Mouse (Mus musculus): ENCODE measurements around the gene Smim8.
"Not testable (repeated sequence)": the region's sequence is repeated elsewhere in the genome, so short reads cannot be mapped to it uniquely, and the experiment has no call there.

The Smim8 gene

DNA sequence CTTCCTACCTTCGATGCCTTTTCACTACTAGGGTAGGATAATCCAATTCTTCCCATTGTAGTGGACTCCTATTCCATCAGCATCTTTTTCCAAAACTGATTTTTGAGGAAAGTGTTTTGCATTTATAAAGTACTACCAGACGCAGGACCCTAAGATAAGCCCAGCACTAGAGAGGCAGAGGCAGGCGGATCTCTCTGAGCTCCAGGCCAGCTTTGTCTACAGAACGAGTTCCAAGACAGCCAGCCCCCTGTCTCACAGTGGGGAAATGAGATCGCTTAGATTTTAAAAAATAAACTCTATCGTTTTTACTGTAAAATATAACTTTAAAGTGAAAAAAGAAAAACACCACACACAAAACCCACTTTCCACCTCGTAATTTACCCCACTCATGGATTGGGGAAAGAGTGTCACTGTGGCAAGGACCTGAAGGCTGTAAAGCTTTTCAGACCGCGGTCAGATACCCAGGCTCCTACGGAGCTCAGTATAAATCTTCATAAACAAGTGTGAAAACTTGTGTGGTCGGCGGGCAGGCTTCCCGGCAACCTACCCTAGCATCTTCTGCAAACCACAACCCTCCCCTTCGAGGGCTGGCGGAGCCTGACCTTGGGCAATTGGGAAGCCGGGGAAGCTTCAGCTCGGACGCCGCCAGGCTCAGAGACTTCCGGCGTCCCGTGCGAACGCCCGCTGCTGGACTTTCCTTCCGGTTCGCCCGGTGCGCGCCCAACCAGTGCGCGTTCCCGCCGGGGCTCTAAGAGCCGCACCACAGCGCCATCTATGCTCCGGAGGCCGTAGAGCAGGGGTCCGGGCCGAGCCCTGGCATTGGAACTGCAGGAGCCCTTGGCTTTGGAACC lies at the start of gene Smim8:
TSS of gene Smim8 (minus strand) at position 747 of the 851 bp plus-strand sequence.
- peak; percentile 82 for DNase-seq (ENCODE audit: low spot score)

DNA sequence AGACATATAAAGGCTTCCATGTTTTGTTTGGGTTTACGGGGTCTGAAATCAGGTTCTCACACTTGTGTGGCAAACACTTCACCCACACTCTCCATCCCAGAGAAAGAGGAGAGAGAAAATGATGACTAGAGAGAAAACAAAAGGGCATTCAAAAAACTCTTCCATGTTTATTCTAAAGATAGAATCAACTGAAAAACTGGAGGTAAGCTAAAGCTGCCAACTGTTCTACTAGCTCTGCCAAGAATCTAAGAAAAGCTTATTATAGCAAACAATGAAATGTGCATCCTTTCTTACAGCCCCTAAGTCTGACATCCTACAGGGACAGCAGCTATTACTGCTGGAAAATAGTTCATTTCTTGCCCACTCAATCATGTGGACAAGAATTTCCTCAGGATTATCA lies 45.7 kb upstream of the Smim8 start:
- DNase-seq (ENCODE audit: low spot score) = no peak

DNA sequence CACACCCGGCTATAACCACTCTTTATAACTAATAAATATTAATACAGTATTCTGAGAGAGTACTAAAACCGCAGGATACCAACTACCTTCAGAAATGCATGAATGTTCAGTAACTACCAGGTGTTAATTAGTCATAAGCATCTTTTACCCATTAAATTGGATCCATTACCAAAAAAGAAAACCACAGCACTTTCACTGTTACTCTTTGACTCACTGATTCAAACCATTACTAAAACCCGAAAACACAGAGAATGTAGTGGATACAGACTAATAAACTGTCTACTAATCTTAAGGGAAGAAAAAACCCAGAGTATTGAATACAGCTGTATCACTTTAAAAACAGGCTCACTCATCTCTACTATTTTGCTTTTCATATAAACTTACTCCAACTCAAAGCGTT lies 41.7 kb upstream of the Smim8 start:
- no peak for DNase-seq (ENCODE audit: low spot score)

DNA sequence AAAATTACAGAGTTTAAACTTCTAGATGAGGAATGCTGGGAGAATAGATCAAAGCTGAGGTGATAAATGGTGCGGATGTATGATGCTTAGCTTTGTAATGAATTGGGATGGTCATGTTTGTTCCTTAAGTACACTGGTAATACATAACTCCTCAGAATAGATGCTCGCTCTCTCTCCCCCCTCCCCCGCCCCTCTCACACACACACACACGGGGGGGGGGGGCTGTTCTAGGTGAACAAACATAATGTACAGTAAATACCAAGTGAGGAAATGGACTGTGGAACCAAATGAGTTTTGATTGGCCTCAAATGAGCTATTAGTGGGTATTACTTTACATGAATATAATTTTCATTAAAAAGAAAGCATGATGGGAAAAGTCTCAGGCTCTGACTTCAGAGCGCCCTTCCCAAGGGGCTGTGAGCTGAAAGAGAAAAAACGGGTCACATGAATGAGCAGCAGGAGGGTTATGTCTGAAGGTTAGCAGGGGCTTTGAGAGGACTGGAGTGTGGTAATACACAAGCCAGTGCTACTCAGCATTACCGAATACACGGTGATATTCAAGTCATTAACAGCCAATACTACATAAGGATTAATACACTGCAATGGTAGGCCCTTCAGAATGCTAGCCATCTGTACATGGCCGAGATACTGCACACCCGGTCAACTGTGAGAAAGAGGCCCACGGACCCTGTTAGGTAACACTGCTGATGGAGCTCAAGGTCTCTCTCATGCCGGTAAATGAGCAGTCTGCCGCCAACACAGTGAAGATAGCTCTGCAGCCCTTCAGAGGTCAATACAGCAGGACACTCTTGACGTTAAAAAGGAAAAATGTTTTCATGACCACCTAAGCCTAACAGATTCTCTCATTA lies 23.2 kb upstream of the Smim8 start:
- DNase-seq (ENCODE audit: low spot score) = no peak

DNA sequence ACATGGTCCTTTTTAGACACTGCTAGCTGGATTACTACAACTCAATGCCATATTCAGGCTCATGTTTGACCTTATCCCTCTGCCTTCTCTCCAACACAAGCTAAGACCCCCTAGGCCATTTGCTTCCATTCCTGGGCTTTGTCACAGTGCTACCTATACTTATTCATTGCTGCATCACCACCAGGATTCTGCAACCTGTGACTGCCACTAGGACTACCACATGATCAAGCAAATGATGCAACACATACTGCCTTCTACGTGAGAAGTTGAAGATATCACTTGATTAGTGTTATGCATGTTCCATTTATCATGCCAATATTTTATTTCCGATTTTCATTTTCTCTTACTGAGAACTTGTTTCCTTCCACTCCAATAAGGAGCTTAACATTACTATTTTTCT lies 19.8 kb upstream of the Smim8 start:
- no peak for DNase-seq (ENCODE audit: low spot score)

DNA sequence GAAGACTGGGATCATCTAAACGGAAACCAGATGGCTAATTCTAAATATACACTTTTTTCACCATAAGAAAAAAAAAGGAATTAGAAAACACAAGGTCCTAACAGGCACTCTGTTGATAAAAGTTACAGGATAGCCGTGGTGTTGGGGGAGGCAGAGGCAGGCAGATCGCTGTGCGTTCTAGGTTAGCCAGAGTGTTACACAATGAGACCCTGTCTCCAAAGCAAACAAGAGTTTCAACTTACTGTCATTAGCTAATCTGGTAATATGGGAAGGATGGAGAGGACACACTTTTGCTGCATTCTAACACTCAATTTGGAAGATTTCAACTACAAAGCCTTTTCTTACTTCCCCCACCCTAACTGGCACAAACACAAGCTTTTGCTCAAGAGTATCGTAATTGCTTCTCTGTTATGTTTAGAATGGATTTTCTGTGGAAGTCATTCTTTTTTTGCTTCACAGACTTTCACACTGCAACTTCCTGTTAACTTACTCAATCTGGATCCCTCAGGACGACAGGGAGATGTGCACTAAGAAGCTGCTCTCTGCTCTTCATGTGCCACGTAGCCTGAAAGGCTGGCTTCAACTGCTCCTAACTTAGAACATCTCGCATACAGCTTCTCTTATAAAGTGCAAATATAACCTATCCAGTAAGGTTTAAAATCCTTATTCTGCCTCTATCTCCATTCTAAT lies 19.2 kb upstream of the Smim8 start:
- no peak for DNase-seq (ENCODE audit: low spot score)

DNA sequence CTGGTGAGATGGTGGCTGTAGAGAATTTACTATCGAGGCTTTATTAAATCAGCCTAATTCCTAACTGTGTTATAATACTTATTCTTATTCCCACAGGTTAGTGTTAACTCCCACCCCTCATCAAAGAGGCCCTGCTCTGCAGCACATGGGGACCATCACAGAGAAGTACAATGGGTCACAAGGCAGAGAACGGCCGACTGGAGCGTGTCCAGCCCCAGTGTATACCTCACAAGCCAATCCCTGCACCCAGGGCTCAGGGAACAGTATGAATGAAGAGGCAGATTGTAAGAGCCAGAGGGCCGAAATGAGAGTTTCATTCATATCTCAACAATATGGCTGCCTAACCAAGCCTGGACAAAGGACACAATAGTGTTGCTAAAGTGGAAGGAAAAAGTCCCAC lies 18.1 kb upstream of the Smim8 start:
- no peak for DNase-seq (ENCODE audit: low spot score)

DNA sequence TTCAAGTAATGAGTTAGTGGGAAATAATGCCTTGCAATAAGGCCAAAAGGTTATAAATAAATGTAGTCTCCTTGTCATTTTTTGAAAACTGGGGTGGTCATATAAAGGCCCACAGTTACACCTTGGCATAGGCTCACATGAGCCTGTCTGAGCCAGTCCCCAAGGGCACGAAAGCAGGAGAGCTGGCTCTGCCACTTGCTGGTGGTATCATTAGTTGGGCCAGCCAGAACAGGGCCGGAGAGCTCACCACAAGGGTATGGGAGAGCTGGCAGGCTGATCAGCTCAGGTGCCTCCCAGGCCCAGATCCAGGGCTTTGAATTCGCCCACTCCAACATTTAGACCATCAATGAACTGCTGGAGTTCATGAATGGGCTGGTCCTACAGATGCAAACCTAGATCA lies 8.3 kb upstream of the Smim8 start:
- DNase-seq (ENCODE audit: low spot score) = no peak

DNA sequence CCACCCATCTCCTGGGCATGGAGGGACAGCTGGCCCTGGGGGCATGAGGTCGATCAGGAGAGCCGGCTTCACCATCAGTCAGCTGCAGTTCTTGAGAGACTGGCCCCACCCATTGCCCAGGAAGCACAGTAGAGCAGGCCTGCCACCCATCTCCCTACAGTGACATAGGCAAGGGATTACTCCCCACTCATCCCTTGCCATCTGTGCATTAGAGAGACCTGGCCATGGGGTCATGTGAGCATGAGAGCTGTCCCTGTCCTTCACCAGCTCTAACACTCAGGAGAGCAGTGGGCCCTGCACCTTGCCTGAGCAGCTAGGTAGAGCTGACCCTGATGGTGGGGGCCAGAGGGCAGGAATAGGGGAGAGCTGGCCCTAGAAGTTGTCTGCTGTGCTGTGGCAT lies 7.4 kb upstream of the Smim8 start:
- no peak for DNase-seq (ENCODE audit: low spot score)

DNA sequence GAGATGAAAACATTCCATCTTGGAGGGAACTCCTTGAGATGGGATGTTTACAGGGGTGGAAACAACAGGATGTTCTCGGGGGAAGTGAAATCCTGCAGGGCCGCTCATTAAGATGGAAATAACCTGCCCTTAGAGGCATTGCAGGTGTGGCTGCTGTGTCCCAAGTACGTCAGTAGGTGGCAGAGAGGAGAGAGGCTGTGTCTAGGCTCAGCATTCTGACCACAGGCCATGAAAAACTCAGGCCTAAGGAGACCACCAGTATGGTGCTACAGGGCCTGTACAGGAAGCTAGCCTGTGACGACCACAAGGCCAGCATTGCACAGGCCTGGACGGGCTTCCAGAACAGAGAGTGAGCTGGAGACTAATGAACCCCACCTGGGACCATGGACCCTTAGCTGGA lies 6.6 kb upstream of the Smim8 start:
- no peak for DNase-seq (ENCODE audit: low spot score)

DNA sequence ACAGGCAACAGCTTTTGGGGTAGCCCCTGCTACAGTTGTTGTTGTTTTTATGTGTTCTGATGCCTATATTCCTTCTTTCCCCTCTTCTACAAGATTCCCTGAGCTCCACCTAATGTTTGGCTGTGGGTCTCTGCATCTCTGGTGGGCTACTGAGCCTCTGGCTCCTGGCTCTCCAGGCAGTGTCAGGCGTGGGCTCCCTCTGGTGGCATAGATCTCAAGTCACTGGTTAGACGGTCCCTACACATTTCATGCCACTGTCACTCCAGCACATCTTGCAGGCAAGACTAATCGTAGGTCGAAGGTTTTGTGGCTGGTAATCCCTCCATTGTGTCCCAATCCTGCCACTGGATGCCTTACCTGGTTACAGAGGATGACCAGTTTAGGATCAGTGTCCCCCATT lies 4.5 kb upstream of the Smim8 start:
- DNase-seq (ENCODE audit: low spot score) = no peak

DNA sequence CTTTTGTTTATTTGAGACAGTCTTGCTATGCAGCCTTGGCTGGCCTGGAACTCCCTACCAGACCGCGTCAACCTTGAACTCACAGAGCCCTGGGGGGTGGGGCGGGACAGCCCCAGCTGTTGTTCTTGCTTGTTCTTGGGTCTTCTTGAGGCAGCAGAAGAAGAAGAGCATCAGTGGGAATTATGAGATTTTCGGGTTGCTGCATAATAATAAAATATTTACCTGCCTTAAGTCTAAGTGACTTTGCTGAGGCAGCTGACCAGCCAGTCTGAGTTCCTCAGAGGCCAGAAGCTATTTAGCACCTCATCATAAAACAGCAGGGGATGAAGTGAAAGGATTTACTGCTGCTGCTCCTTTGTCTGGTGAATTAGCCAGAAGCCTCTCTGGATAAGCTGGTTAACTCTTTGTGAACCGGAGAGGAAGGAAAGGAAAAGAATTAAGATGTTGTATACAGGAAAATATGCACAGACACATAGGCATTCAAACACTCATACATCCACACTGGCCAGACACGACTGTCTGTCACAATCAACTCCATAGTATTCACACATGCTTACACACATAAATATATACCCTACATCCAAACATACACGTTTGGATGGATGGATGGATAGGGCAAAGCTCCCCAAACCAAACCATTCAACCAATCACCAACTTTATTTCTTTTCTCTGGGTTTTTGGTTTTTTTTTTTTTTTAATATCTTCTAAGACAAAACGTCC lies 6.4 kb downstream of the Smim8 start:
- no peak for DNase-seq (ENCODE audit: low spot score)

DNA sequence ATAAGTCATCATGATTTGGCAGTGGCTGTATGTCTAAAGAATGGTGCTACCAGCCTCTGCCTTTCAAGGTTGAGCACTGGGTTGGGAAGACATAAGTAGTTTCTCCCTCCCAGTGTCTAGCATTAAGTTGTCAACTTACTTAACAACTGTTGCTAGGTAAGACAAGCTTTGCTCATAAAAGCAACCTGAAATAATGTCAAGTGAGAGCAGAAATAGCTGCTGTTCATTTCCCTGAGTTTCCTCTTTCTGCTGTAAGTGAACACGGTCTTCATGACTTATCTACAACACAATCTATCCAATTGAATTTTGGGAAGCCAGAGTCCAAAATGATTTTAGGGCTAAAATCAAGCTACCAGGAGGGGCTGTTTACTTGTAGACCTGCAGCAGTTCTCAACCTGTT lies 22.1 kb downstream of the Smim8 start, which contains the start of gene Gm136:
TSS of gene Gm136 (minus strand) at position 101 of the 400 bp plus-strand sequence.
- no peak for DNase-seq (ENCODE audit: low spot score)

DNA sequence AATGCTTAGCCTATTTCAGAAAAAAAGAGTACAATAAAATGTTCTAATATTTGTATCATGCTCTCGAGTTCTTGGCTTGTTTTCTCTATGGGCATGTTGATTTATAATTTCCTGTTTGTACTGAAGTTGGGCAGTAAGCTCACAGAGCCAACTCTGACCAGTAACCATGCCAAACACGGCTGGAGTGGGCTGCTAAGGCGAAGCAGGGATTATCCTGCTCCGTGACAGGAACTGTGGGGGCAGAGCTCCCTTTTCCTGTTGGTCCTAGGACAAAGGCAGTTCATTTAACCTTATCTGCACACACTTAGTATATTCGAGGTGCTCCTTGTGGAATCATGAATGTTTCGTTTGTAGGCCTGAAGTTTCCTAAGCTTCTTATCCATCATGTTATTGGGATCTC lies 29.0 kb downstream of the Smim8 start:
- peak; percentile 2 for DNase-seq (ENCODE audit: low spot score)

DNA sequence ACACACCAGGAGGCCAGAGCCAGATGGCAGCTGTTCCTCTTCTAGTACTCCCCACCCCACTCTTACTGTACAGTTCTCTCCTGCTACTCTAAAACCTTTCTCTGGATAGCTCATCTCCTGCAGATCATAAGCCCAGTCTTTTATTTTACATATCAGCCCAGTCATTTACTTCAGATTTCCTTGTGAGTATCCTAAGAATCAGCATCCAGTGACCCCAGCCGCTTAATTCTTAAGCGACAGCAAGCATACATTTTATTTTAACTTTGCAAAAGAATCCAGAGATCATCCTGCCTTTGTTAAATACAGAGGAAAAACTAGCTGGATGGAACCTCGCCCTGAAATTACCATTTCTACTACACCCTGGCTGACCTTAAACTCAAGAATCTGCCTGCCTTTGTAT lies 43.8 kb downstream of the Smim8 start:
- DNase-seq (ENCODE audit: low spot score) = no peak

DNA sequence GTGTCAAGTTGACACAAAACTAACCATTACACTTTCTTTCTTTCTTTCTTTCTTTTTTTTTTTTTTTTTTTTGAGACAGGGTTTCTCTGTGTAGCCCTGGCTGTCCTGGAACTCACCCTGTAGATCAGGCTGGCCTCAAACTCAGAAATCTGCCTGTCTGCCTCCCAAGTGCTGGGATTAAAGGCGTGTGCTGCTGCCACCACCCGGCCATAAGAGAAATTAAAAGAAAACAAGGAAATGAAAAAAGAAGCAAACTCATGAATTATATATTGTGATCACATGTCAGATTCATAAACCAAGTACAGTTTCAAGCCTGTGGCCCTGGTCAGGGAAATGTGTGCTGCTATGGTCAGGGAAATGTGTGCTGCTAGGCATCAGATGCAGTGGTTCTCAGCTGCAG lies 44.8 kb downstream of the Smim8 start:
- DNase-seq (ENCODE audit: low spot score) = not testable (repeated sequence)

DNA sequence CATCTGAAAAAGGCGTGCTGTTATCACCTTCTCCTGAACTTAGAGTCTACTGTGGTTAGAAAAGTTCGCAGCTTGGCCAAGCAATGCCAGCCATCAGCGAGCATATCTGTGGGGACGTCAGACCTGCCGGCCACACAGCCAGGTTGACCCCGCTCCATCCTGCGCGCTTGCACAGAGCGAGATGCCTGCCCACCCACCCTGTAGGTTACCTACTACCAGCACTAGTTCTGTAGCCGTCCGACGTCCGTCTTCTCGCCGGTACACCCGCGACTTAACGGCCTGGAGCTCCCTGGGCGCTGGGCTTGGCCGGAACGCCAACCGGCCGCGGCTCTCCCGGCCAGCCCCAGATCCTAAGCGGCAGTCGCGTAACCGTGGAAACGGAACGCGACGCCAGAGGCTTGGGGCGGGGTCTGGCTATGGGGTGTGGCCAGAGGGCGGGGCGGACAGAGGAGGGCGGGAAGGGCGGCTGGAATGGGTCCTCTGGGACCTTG lies 48.3 kb downstream of the Smim8 start, which contains the start of gene Cfap206:
TSS of gene Cfap206 (minus strand) at position 356 of the 491 bp plus-strand sequence.
- peak; percentile 63 for DNase-seq (ENCODE audit: low spot score)

DNA sequence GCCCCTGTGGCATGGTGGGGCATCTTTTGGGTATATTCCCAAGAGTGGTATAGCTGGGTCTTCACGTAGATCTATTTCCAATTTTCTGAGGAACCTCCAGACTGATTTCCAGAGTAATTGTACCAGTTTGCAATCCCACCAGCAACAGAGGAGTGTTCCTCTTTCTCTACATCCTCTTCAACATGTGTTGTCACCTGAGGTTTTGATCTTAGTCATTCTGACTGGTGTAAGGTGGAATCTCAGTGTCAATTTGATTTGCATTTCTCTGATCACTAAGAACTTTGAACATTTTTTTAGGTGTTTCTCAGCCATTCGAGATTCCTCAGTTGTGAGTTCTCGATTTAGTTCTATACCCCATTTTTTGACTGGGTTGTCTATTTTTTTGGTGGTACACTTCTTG lies 52.5 kb downstream of the Smim8 start:
- DNase-seq (ENCODE audit: low spot score) = not testable (repeated sequence)

DNA sequence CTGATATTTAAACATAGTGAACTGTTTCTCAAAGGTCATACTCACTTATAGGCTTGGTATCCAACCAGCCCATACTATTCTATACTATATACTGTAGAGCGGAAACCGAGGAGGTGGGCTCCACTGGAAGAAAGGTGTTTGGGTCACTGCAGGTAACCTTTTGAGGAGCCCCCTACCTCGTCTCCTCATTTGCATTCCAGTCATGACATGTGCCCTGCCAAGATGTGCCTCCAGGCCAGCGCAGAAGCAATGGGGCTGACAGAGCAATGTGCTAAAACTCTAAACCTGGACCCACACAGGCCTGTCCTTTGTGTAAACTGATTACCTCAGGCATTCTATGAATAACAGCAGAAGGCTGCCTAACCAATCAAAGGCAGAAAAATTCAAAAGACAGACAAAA lies 53.9 kb downstream of the Smim8 start:
- no peak for DNase-seq (ENCODE audit: low spot score)

DNA sequence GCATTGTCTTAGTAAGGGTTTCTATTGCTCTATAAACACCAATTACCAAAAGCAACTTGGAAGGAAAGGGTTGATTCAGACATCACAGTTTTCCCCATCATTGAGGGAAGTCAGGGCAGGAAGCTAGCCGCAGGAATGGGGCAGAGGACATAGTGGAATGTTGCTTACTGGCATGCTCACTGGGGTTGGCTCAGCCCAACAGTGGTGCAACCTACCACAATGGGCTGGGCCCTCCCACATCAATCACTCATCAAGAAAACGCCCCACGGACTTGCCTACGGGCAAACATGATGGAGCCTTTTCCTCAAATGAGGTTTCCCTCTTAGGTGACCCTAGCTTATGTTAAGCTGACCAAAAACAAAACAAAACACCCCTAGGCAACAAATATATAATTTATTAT lies 55.0 kb downstream of the Smim8 start:
- no peak for DNase-seq (ENCODE audit: low spot score)

DNA sequence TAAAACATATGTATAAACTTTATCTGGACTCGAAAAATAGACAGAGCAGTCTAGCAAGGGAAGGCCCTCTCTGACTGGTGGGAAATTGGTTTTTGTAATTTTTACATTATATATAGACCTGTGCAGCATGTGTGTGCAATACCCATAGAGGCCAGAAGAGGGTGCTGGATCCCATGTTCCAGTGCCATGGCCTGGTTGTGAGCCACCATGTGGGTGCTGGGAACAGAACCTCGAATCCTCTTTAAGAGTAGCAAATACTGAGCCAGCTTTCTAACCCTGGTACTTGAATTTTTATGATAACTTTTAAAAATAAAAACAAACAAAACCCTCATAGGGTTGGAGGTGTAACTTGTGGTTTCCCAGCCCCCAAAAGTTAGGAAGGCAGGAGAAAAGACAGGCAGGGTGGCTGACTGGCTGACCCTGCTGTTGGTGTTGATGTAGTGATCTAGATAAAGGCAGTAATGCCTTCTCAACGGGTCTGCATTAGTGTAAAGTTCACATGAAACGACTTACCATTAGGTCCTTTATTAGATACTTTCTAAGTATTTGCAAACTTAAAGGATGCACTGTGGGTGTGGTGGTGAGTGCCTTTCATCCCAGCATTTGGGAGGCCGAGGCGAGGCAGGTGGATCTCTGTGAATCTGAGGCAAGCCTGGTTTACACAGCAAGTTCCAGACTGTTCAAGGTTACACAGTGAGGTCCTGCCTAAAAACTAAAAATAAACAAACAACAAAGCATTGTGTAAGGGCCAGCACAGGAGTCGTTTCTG lies 57.9 kb downstream of the Smim8 start:
- DNase-seq (ENCODE audit: low spot score) = no peak
